Mouse (Mus musculus) erythroid progenitor cell, adult 5-6 weeks (primary cell): Measurements from ENCODE around the gene Arhgap28. TPM values are rescaled to one million over a fixed set of nuclear protein-coding genes. Genes with fewer than 3 reads are reported as not detected.
"Not testable (repeated sequence)": the region's sequence is repeated elsewhere in the genome, so short reads cannot be mapped to it uniquely, and the experiment has no call there.

ENCODE experiments used
- ATAC-seq: replicated peaks from 2 replicates; pipeline ENCODE4 v1.8.0; 2016; ENCODE audit warnings: moderate number of reproducible peaks, mild to moderate bottlenecking, moderate TSS enrichment, inconsistent platforms; ENCODE audit not compliant: poor library complexity, low FRiP score, severe bottlenecking
- total RNA-seq, 2 experiments: library from RNA; stranded (forward) in 1 of 2; stranded (reverse) in 1 of 2; fragments of 150-400 nt in 1 of 2; fragments of 186-747, 209-891 nt in 1 of 2; gene quantifications; 2 replicates each; pipeline versions ENCODE4 v1.2.3 to v1.2.4; 2015 to 2017; ENCODE audit warnings: low replicate concordance in 2 of 2

Arhgap28 gene
- total RNA-seq, 2 experiments from 2014 or later, result not detected

GRCm38 (mm10) chr17:67899376-67899775 lies 104.5 kb downstream of the Arhgap28 start:
- ATAC-seq, result no peak

- no peak for ATAC-seq
These were observed 107.5 kb downstream of the Arhgap28 start for GRCm38 (mm10) chr17:67896413-67896812.

GRCm38 (mm10) chr17:67889481-67890325 lies 114.2 kb downstream of the Arhgap28 start:
- ATAC-seq, result no peak

DNA sequence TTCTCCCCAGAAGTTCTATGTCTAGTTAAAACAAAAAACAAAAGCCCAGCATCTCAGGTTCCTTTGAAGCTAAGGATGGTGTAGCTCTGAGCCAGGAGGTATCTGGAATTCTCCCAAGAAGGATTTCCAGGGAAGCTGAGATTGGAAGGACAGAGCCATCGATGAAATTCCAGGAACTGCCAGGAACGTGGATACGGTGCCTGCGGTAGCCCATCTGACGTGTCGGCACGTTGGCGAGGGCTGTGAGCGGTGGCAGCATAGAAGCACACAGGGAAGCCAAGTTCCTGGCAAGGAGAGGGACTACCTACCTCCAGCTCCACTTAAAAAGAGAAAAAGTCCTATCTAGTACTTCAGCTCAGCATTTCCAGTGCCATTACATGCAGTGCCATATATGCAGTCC lies 115.8 kb downstream of the Arhgap28 start:
- ATAC-seq, result no peak

- no peak for ATAC-seq
These were observed 117.6 kb downstream of the Arhgap28 start for GRCm38 (mm10) chr17:67886326-67886725.

- ATAC-seq, result no peak
These were observed 126.3 kb downstream of the Arhgap28 start for GRCm38 (mm10) chr17:67877599-67877998.

DNA sequence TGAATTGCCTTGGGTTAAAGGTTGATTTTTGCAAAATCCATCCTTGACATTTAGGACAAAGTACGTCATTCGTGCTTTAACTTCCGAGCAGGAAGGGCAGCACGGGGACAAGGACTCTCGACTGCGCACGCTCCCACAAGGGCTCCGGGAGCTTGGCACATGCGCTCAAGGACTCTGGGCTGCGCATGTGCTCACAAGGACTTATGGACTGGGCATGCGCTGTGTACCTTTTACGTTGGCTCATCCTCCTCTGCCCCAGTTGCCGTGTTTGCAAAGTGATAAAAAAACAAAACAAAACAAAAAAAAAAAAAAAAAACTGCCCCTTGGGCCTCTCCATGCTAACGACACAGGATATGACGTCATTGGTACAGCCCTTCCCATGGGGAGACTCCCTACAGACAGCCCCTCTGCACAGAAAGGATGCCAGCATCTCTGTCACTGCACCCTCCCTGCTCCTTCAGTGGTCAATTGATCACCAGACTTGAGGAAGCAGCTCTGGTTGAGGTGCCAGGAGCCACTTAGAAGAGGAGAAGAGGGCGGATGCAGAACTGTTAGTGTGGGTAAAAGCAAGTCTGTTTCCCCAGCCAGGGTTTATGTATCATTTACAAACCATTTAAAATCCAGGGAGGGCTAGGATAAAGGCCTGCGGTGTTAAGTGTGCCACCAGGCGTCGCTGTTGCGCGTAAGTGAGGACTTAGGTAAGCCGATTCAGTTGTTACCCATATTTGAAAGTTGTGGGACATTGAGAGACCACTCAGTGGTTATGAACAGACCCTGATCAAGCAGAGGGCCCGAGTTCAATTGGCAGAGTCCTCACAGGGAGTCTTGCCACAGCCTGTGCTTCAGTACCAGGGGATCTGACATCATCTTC lies 134.0 kb downstream of the Arhgap28 start:
- ATAC-seq, result no peak

- ATAC-seq, result no peak
These were observed 137.2 kb downstream of the Arhgap28 start for GRCm38 (mm10) chr17:67866541-67867241.

- no peak for ATAC-seq
These were observed 137.9 kb downstream of the Arhgap28 start for GRCm38 (mm10) chr17:67866026-67866425.

DNA sequence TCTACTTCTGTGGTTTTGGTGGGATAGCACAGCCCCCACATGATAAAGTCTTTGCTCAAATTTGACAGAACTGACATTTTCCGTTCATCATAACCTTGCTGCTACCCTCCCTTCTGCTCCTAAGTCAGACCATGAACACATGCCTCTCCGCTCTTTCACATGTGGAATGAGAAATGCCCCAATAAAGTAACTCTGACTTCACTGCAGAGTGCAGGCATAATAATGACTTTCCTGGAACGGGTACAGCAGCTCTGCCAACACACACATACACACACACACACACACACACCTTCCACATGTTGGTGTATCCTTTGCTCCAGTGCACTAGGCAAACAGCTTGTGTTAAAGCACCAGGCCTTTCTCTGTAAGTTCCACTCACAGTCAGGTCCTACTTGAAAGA lies 139.0 kb downstream of the Arhgap28 start:
- ATAC-seq, result no peak

- ATAC-seq, result no peak
These were observed 139.6 kb downstream of the Arhgap28 start for GRCm38 (mm10) chr17:67864363-67864762.

- no peak for ATAC-seq
These were observed 142.0 kb downstream of the Arhgap28 start for GRCm38 (mm10) chr17:67861744-67862535.

GRCm38 (mm10) chr17:67861080-67861630 lies 142.8 kb downstream of the Arhgap28 start:
- no peak for ATAC-seq

DNA sequence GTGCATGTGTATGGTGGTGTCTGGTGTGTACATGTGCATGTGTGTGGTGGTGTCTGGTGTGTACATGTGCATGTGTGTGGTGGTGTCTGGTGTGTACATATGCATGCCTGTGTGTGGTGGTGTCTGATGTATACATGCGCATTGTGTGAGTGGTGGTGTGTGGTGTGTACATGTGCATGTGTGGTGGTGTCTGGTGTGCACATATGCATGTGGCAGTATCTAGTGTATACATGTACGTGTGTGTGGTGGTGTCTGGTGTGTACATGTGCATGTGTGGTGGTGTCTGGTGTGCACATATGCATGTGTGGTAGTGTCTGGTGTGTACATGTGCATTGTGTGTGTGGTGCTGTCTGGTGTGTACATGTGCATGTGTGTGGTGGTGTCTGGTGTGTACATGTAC lies 162.4 kb downstream of the Arhgap28 start:
- ATAC-seq, result not testable (repeated sequence)

DNA sequence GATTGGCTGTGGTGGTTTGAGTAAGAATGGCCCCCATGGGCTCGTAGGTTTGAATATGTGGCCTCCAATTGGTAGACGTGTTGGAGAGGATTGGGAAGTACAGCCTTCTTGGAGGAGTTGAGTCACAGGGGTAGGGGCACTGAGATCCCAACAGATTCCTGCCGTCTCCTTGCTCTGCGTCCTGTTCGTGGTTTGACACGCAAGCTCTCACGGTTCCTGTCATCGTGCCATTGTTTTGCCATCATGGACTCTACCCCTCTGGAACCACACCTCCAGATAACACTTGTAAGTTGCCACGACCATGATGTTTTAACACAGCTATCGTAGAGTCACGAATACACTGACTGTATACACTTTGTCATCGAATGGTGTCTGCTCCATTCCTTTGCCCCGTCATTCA lies 165.0 kb downstream of the Arhgap28 start:
- ATAC-seq, result no peak

DNA sequence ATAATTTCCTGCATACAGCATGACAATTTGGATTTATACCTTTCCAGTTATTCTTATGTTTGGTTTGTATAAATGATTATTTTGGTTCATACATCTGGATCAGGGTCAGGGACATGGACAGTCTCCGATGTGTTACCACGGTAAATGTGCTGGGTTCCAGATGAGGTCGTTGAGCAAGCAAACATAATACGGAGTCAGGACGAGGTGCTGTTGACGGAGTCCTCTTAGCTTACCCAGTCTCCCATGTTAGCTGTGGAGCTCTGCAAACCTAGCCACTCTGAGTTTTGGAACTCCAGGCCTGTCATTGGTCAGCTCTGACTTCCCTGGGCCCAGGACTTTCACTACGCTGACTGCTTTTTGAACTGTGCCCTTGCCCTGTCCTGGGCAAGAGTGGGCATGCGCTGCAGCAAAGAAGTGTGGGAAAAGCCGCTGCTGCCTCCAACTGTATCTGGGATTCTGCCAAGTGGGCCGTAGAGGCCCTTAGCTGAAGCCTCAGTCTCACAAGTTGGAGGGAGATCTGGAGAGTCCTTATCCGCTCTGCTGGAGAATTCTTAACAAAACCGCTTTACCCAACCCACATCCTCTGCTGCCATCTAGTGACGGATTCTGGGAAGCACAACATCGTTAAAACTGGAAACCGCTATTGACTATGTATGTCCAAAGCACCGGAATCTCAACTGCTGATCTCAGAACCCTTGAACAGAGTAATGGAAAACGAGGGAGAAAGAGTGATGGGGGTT lies 166.4 kb downstream of the Arhgap28 start:
- no peak for ATAC-seq

DNA sequence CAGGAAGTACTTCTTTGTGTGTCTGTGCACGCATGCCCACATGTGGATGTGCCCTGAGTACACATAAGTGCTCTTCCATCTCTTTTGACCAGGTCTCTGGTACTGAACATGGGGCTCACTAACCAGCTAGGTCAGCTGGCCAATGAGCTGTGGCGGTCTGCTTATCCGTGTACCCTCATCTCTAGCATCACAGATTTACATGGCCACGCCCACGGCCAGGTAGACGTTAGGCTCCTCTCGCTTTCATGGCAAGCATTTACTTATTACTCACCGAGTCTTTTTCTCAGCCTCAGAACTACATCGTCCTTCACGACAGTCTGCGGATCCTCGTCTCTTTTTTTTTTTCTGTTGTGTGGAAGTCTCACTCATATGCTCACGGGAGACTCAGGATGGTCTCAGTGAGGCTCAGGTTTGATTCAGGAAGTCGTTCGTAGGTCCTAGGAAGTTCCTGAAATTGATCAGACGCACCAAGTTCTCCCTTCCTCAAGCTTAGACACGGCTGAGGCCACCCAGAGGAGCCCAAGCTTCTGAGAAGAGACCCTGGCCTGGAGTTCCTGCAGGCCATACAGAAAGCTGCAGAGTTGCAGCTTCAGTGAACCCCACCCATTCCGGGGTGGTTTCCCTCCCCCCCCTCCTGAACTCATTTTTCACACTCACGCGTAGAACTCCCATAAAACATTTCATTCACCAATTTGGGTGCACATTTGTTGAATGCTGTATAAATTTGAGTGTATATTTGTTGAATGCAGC lies 167.6 kb downstream of the Arhgap28 start:
- ATAC-seq, result no peak

DNA sequence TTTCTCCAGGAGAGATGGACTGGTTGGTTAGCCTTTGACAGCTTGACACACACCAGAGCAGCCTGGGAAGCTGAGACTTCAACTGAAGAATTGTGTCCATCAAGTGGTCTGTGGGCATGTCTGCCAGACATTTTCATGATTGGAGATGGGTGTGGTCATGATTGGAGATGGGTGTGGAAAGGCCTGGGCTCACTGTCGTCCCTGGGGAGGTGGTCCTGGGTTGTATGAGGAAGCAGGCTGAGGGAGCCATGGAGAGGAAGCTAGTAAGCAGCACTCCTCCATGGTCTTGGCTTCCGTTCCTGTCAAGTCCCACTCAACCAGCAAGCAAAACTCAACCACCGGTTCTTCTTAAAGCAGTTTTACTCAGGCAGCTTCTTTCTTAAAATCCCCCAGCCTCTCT lies 176.5 kb downstream of the Arhgap28 start:
- ATAC-seq, result no peak
